Mouse (Mus musculus) ovary, postnatal 10 days (tissue): Measurements from ENCODE around the gene Gm28374.
"Not testable (repeated sequence)": the region's sequence is repeated elsewhere in the genome, so short reads cannot be mapped to it uniquely, and the experiment has no call there.

ENCODE experiments used
- DNase-seq: peaks from one replicate; pipeline ENCODE4 v3.0.0; 2022; ENCODE audit warnings: low spot score

The Gm28374 gene

GRCm38 (mm10) chr19:6056696-6057095, 25.4 kb downstream of the Gm28374 start:
- DNase-seq, result no peak

GRCm38 (mm10) chr19:6054296-6054695, 27.8 kb downstream of the Gm28374 start:
- DNase-seq, result no peak

- no peak for DNase-seq
These were observed 29.5 kb downstream of the Gm28374 start for GRCm38 (mm10) chr19:6052516-6052915.

- DNase-seq, result no peak
These were observed 33.2 kb downstream of the Gm28374 start for GRCm38 (mm10) chr19:6048681-6049410.

GRCm38 (mm10) chr19:6047899-6048166, 34.2 kb downstream of the Gm28374 start:
- no peak for DNase-seq

GRCm38 (mm10) chr19:6047154-6047898, 34.7 kb downstream of the Gm28374 start:
- DNase-seq, result no peak

- peak; percentile 78 for DNase-seq
These were observed 35.5 kb downstream of the Gm28374 start, which contains the start of gene Syvn1 for GRCm38 (mm10) chr19:6046294-6047153. Syvn1 (plus strand) TSS chr19:6046576.

GRCm38 (mm10) chr19:6045366-6046293, 36.4 kb downstream of the Gm28374 start:
- no peak for DNase-seq

- DNase-seq, result not testable (repeated sequence)
These were observed 38.0 kb downstream of the Gm28374 start for GRCm38 (mm10) chr19:6044102-6044501.

- no peak for DNase-seq
These were observed 39.8 kb downstream of the Gm28374 start for GRCm38 (mm10) chr19:6042293-6042692.

- no peak for DNase-seq
These were observed 42.1 kb downstream of the Gm28374 start for GRCm38 (mm10) chr19:6040002-6040401.

- DNase-seq, result no peak
These were observed 43.7 kb downstream of the Gm28374 start for GRCm38 (mm10) chr19:6038326-6038725.

- no peak for DNase-seq
These were observed 44.4 kb downstream of the Gm28374 start for GRCm38 (mm10) chr19:6037695-6038094.

- no peak for DNase-seq
These were observed 46.0 kb downstream of the Gm28374 start for GRCm38 (mm10) chr19:6035966-6036585.

- no peak for DNase-seq
These were observed 51.4 kb downstream of the Gm28374 start for GRCm38 (mm10) chr19:6030520-6031280.

GRCm38 (mm10) chr19:6029426-6029825, 52.6 kb downstream of the Gm28374 start:
- DNase-seq, result no peak

- DNase-seq, result no peak
These were observed 53.1 kb downstream of the Gm28374 start for GRCm38 (mm10) chr19:6028991-6029390.
